Mouse (Mus musculus): ENCODE measurements around the gene Olfr922.

The Olfr922 gene

DNA sequence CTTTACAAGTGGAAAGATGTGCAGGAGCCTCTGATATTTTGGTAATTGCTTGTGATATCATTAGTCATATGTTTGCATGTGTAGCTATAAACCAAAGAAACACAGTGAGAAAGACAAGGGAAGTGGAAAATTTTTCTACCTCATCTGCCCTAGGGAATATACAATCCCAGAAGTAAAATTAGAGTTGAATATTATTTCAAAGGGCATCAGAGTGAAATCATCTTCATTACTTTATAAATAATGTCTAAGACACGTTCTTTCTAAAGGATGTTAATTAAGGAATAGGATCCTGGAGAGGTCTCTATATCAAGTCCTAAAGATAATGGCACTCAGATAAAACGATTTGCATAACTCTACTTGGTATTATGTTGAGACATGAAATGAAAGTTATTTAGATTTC is at the start of gene Olfr922:
TSS of gene Olfr922 (plus strand) at position 301 of the 400 bp plus-strand sequence.
- in situ Hi-C loops (cut with MboI, MseI): loop anchor here in 1 of 2 experiments (5.0 kb wide), 1 partner anchor 48 kb away; no protein-coding TSS in a partner anchor

- in situ Hi-C loops (cut with MboI, MseI): no loop called here
Observed at GRCm38 (mm10) chr9:38772768-38773167, 41.6 kb upstream of the Olfr922 start, which contains the start of gene Olfr921. Gene Olfr921 (plus strand): TSS chr9:38773068.

DNA sequence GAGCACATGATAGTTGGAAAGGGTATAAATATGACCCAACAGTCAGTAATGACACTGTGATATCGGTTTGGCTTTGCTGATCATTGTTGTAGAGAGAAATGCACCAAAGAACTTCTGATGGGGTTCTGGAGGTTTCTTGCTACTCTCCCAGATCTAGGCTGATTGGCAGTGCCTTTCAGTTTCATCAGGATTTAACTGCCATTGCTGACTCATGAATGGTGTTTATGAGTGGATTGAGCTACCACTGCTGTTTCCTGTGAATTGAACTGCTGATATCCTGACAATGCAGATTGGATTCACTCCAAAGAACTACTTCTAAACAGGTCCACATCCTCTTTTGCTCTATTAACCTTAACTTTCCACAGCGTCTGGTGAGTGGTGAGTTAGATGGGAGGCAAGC is 21.7 kb upstream of the Olfr922 start:
- in situ Hi-C loops (cut with MboI, MseI): no loop called here

- in situ Hi-C loops (cut with MboI, MseI): no loop called here
Observed at GRCm38 (mm10) chr9:38805696-38806095, 8.7 kb upstream of the Olfr922 start.

GRCm38 (mm10) chr9:38815458-38815986 is 1.1 kb downstream of the Olfr922 start:
- in situ Hi-C loops (cut with MboI, MseI): no loop called here

GRCm38 (mm10) chr9:38826245-38826644 is 11.8 kb downstream of the Olfr922 start, which contains the start of gene Olfr923:
Gene Olfr923 (plus strand): TSS chr9:38826545.
- in situ Hi-C loops (cut with MboI, MseI): no loop called here

GRCm38 (mm10) chr9:38833027-38833426 is 18.6 kb downstream of the Olfr922 start:
- in situ Hi-C loops (cut with MboI, MseI): no loop called here

GRCm38 (mm10) chr9:38844149-38844548 is 29.7 kb downstream of the Olfr922 start, which contains the start of gene Olfr924:
Gene Olfr924 (plus strand): TSS chr9:38844449.
- in situ Hi-C loops (cut with MboI, MseI): no loop called here

GRCm38 (mm10) chr9:38854760-38855159 is 40.3 kb downstream of the Olfr922 start, which contains the start of gene Olfr26:
Gene Olfr26 (plus strand): TSS chr9:38855060.
- in situ Hi-C loops (cut with MboI, MseI): no loop called here

Measured in T-helper 17 cell (primary cell).